Comparison of ENCODE assay signal across 9 mouse cellular contexts in the genomic region with DNA sequence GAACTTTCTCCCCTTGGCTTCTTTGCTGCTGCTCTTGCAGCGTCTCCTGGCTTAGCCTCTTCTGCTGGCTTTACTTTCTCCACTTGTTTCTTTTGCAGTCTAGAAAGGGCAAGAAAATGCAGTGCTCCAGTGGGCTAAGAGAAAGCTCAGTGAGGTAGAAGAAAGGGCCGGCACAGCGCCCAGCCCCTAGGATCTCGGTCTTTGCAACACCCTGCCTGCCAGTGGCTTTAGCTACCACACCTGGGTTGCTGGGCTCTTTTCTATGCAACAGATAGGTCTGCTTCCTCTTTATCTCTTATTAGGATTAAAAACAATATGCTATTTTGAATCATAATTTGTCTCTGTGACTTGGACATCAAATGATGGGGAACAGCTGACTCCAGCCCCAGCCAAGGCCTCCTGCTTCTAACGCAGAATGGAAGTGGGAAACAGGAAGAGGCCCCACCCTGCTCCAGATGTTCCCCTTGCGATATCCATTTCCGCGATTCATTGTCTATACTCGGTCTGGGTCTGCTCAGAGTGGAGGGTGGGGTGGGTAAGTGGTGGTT.
DNase-seq lines count a peak whose midpoint lies in the region; ATAC-seq lines count a peak whose summit lies in the region.
"Had no signal": no experiment of that assay in that cellular context is flagged by ENCODE, and none has a peak within 500 bp of the region (broad histone marks: within the 10 kb centered on the region; RNA-seq: fewer than 3 reads in every experiment).

No protein-coding gene starts in this region.

- H3K27me3 ChIP-seq in heart, embryonic 10.5 days (ENCODE audit: insufficient read depth, poor library complexity, severe bottlenecking) = no peaks in the 10 kb centered on the region
- no peaks in the 10 kb centered on the region for H3K27me3 ChIP-seq in embryonic facial prominence, embryonic 10.5 days (replicated peaks; ENCODE audit: low read depth, poor library complexity, severe bottlenecking)
- no peaks in the 10 kb centered on the region for H3K27me3 ChIP-seq in intestine, embryonic 16.5 days (replicated peaks; ENCODE audit: control insufficient read depth, insufficient read depth, low read length)
- no peaks in the 10 kb centered on the region for H3K27me3 ChIP-seq in forebrain, embryonic 13.5 days
- H3K27me3 ChIP-seq: neural tube, embryonic 13.5 days had no signal

- ATAC-seq in intestine, embryonic 16.5 days = peak; percentile 65; the same call in 1 of the 2 replicates
- ATAC-seq in cerebellum, adult (ENCODE audit: insufficient number of reproducible peaks, low FRiP score, low TSS enrichment) = no peak
- ATAC-seq in forebrain, embryonic 13.5 days = no peak

- no peak overlapping the region for H3K9ac ChIP-seq in intestine, embryonic 16.5 days (ENCODE audit: low read depth, low read length)
- H3K9ac ChIP-seq in forebrain, embryonic 13.5 days = no peak overlapping the region
- H3K9ac ChIP-seq: neural tube, embryonic 13.5 days had no signal

- DNase-seq in heart, adult 11 months = peak; percentile 99
- no peak for DNase-seq in heart, embryonic 10.5 days (ENCODE audit: low spot score)
- no peak for DNase-seq in embryonic facial prominence, embryonic 10.5 days (ENCODE audit: low spot score)
- peak; percentile 32 for DNase-seq in lung, postnatal 14 days
- DNase-seq in MN1 (ENCODE audit: low spot score) = no peak

- 60% methylated on average over 9 of the region's 9 CpGs for WGBS in heart, embryonic 10.5 days
- 74% methylated on average over 9 of the region's 9 CpGs for WGBS in embryonic facial prominence, embryonic 10.5 days
- WGBS in intestine, embryonic 16.5 days = 57% methylated on average over 9 of the region's 9 CpGs
- WGBS in forebrain, embryonic 13.5 days = 71% methylated on average over 9 of the region's 9 CpGs

- H3K9me3 ChIP-seq in heart, embryonic 10.5 days = no peaks in the 10 kb centered on the region
- no peaks in the 10 kb centered on the region for H3K9me3 ChIP-seq in embryonic facial prominence, embryonic 10.5 days
- no peaks in the 10 kb centered on the region; the same call in 1 of the 2 replicates for H3K9me3 ChIP-seq in intestine, embryonic 16.5 days (ENCODE audit: control insufficient read depth, low read length)
- no peaks in the 10 kb centered on the region; the same call in 1 of the 2 replicates for H3K9me3 ChIP-seq in forebrain, embryonic 13.5 days (replicated peaks)

- 0 out of 2 replicates have a peak overlapping the region, but pooled peaks have one; percentile 9 for H3K4me2 ChIP-seq in intestine, embryonic 16.5 days (ENCODE audit: low read depth, low read length)
- H3K4me2 ChIP-seq in forebrain, embryonic 13.5 days = no peak overlapping the region
- H3K4me2 ChIP-seq: neural tube, embryonic 13.5 days had no signal

- H3K27ac ChIP-seq in heart, embryonic 10.5 days = no peak overlapping the region
- peak overlapping the region; percentile 24; the same call in 1 of the 2 replicates for H3K27ac ChIP-seq in embryonic facial prominence, embryonic 10.5 days (replicated peaks)
- H3K27ac ChIP-seq in intestine, embryonic 16.5 days (ENCODE audit: low read length) = peak overlapping the region; percentile 44
- H3K27ac ChIP-seq in forebrain, embryonic 13.5 days = no peak overlapping the region

- H3K36me3 ChIP-seq in heart, embryonic 10.5 days = no peaks in the 10 kb centered on the region
- no peaks in the 10 kb centered on the region for H3K36me3 ChIP-seq in embryonic facial prominence, embryonic 10.5 days (replicated peaks)
- no peaks in the 10 kb centered on the region for H3K36me3 ChIP-seq in intestine, embryonic 16.5 days (ENCODE audit: control insufficient read depth, insufficient read depth, low read length)
- H3K36me3 ChIP-seq in forebrain, embryonic 13.5 days (ENCODE audit: poor library complexity, severe bottlenecking) = no peaks in the 10 kb centered on the region
- H3K36me3 ChIP-seq: neural tube, embryonic 13.5 days had no signal

- H3K4me1 ChIP-seq in heart, embryonic 10.5 days = no peaks in the 10 kb centered on the region
- peaks cover 7% of the 10 kb centered on the region for H3K4me1 ChIP-seq in embryonic facial prominence, embryonic 10.5 days
- H3K4me1 ChIP-seq in intestine, embryonic 16.5 days (ENCODE audit: control insufficient read depth, insufficient read depth, low read length) = peaks cover 4% of the 10 kb centered on the region; the same call in 1 of the 2 replicates
- H3K4me1 ChIP-seq in forebrain, embryonic 13.5 days = peaks cover 3% of the 10 kb centered on the region; the same call in 1 of the 2 replicates

- H3K4me3 ChIP-seq in heart, embryonic 10.5 days = no peak overlapping the region
- no peak overlapping the region for H3K4me3 ChIP-seq in embryonic facial prominence, embryonic 10.5 days
- no peak overlapping the region for H3K4me3 ChIP-seq in intestine, embryonic 16.5 days (ENCODE audit: low read length)
- H3K4me3 ChIP-seq in forebrain, embryonic 13.5 days = no peak overlapping the region
- H3K4me3 ChIP-seq: neural tube, embryonic 13.5 days had no signal

Comparison
In these comparisons a context has a peak if more than half of its experiments do, and no peak if none do; other contexts are left out.
1. DNase-seq: peak in heart, adult 11 months (single experiment) and lung, postnatal 14 days (single experiment); none in heart, embryonic 10.5 days (single experiment), embryonic facial prominence, embryonic 10.5 days (single experiment) and MN1 (single experiment).
2. H3K27ac ChIP-seq: peak in embryonic facial prominence, embryonic 10.5 days (single experiment) and intestine, embryonic 16.5 days (single experiment); none in heart, embryonic 10.5 days (single experiment) and forebrain, embryonic 13.5 days (single experiment).